Mouse (Mus musculus) ES-E14 (cell line): ENCODE results near the gene Atp6v0e.

Source experiments
- MAFK ChIP-seq: IDR thresholded peaks from 2 replicates; pipeline ENCODE4 v1.6.1; 2014; ENCODE audit warnings: mild to moderate bottlenecking, low read depth, low read length, inconsistent platforms; ENCODE audit not compliant: insufficient read depth
- ZC3H11A ChIP-seq: IDR thresholded peaks from 2 replicates; pipeline ENCODE4 v1.6.1; 2012; ENCODE audit warnings: low read depth, mild to moderate bottlenecking, inconsistent platforms, low read length, borderline replicate concordance

DNA sequence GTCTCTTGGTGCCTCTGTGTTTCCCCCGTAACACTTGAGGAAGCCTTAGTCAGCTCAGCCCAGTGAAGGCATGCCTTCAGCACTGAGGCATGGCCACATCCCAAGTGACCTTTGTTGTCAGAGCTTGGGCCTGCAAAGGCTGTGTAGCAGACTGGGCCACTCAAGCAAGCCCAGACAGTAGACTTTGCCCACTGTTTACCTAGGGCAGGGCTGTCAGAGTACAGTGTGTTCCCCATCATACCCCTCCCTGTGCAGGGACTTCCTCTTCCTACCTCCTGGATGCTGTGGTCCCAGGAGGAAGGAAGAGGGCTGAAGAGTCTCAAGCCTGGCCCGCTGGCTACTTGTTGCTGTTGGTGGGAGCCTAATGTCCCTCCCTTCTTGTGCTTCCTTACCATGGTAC lies 46.3 kb upstream of the Atp6v0e start:
- TF ChIP-seq MAFK (no peak), ZC3H11A (no peak)
